Mouse (Mus musculus) 416B (cell line): Measurements from ENCODE around the gene Nr2f2.

Source experiments
- DNase-seq: peaks from one replicate; pipeline ENCODE4 v3.0.0; 2011; ENCODE audit warnings: low read depth

Gene Nr2f2

GRCm38 (mm10) chr7:70332064-70332850 lies 34.3 kb downstream of the Nr2f2 start:
- no peak for DNase-seq

GRCm38 (mm10) chr7:70331243-70332063 lies 35.1 kb downstream of the Nr2f2 start:
- no peak for DNase-seq

GRCm38 (mm10) chr7:70330761-70331242 lies 35.7 kb downstream of the Nr2f2 start:
- no peak for DNase-seq

- DNase-seq = no peak
Measured at GRCm38 (mm10) chr7:70330207-70330562, 36.4 kb downstream of the Nr2f2 start.

GRCm38 (mm10) chr7:70329521-70330206 lies 36.9 kb downstream of the Nr2f2 start:
- no peak for DNase-seq

- DNase-seq = no peak
Measured at GRCm38 (mm10) chr7:70329037-70329516, 37.5 kb downstream of the Nr2f2 start.

- DNase-seq = no peak
Measured at GRCm38 (mm10) chr7:70328206-70329036, 38.1 kb downstream of the Nr2f2 start.

- DNase-seq = no peak
Measured at GRCm38 (mm10) chr7:70327191-70327590, 39.3 kb downstream of the Nr2f2 start.

GRCm38 (mm10) chr7:70326176-70327035 lies 40.1 kb downstream of the Nr2f2 start:
- DNase-seq = no peak

- DNase-seq = no peak
Measured at GRCm38 (mm10) chr7:70325381-70325780, 41.2 kb downstream of the Nr2f2 start.

GRCm38 (mm10) chr7:70324541-70324940 lies 42.0 kb downstream of the Nr2f2 start:
- no peak for DNase-seq

- no peak for DNase-seq
Measured at GRCm38 (mm10) chr7:70324041-70324440, 42.5 kb downstream of the Nr2f2 start.

- DNase-seq = no peak
Measured at GRCm38 (mm10) chr7:70305716-70306115, 60.8 kb downstream of the Nr2f2 start.

GRCm38 (mm10) chr7:70304426-70304825 lies 62.1 kb downstream of the Nr2f2 start:
- no peak for DNase-seq
